Mouse (Mus musculus): ENCODE measurements around the gene Ccdc24. TPM values are rescaled to one million over a fixed set of nuclear protein-coding genes. Genes with fewer than 3 reads are reported as not detected.
A peak's percentile ranks its signal among the peaks of the same experiment; 100 is the strongest.

Ccdc24 gene
- total RNA-seq, 4 experiments from 2014 or later: 0.33 to 0.94 (median 0.67) TPM

- DNase-seq (ENCODE audit: low spot score in 2 of 2): peak; percentile 54 to 88
Observed at GRCm38 (mm10) chr4:117891738-117892161, 19.4 kb upstream of the Ccdc24 start, which contains the start of gene Dph2. Dph2 (minus strand) TSS chr4:117892032.

GRCm38 (mm10) chr4:117890750-117891149 is 18.4 kb upstream of the Ccdc24 start:
- DNase-seq (ENCODE audit: low spot score in 2 of 2): no peak

- no peak for DNase-seq (ENCODE audit: low spot score in 2 of 2)
Observed at GRCm38 (mm10) chr4:117890031-117890430, 17.7 kb upstream of the Ccdc24 start.

GRCm38 (mm10) chr4:117889471-117889870 is 17.1 kb upstream of the Ccdc24 start:
- no peak for DNase-seq (ENCODE audit: low spot score in 2 of 2)

GRCm38 (mm10) chr4:117887920-117888319 is 15.6 kb upstream of the Ccdc24 start:
- no peak for DNase-seq (ENCODE audit: low spot score in 2 of 2)

- DNase-seq (ENCODE audit: low spot score in 2 of 2): peak; percentile 90 to 95
Observed at GRCm38 (mm10) chr4:117887133-117887532, 14.8 kb upstream of the Ccdc24 start, which contains the start of gene Atp6v0b. Atp6v0b (minus strand) TSS chr4:117887333.

- DNase-seq (ENCODE audit: low spot score in 2 of 2): no peak
Observed at GRCm38 (mm10) chr4:117886644-117887043, 14.3 kb upstream of the Ccdc24 start.

GRCm38 (mm10) chr4:117885994-117886393 is 13.6 kb upstream of the Ccdc24 start:
- DNase-seq (ENCODE audit: low spot score in 2 of 2): no peak

GRCm38 (mm10) chr4:117885093-117885492 is 12.7 kb upstream of the Ccdc24 start:
- no peak for DNase-seq (ENCODE audit: low spot score in 2 of 2)

GRCm38 (mm10) chr4:117884146-117884545 is 11.8 kb upstream of the Ccdc24 start:
- no peak for DNase-seq (ENCODE audit: low spot score in 2 of 2)

- DNase-seq (ENCODE audit: low spot score in 2 of 2): peak in 1 of 2 experiments; percentile 53
Observed at GRCm38 (mm10) chr4:117882701-117883691, 10.6 kb upstream of the Ccdc24 start, which contains the start of gene B4galt2. B4galt2 (minus strand) TSS chr4:117883487.

- DNase-seq (ENCODE audit: low spot score in 2 of 2): no peak
Observed at GRCm38 (mm10) chr4:117878703-117879102, 6.3 kb upstream of the Ccdc24 start.

GRCm38 (mm10) chr4:117878301-117878700 is 5.9 kb upstream of the Ccdc24 start:
- DNase-seq (ENCODE audit: low spot score in 2 of 2): no peak

- no peak for DNase-seq (ENCODE audit: low spot score in 2 of 2)
Observed at GRCm38 (mm10) chr4:117873615-117874014, 1.3 kb upstream of the Ccdc24 start.

- DNase-seq (ENCODE audit: low spot score in 2 of 2): no peak
Observed at GRCm38 (mm10) chr4:117871787-117872186, 570 bp downstream of the Ccdc24 start.

GRCm38 (mm10) chr4:117870437-117870836 is 1.9 kb downstream of the Ccdc24 start:
- no peak for DNase-seq (ENCODE audit: low spot score in 2 of 2)

- no peak for DNase-seq (ENCODE audit: low spot score in 2 of 2)
Observed at GRCm38 (mm10) chr4:117869317-117869716, 3.0 kb downstream of the Ccdc24 start.

GRCm38 (mm10) chr4:117867823-117868222 is 4.5 kb downstream of the Ccdc24 start:
- DNase-seq (ENCODE audit: low spot score in 2 of 2): peak in 1 of 2 experiments; percentile 52

GRCm38 (mm10) chr4:117867000-117867399 is 5.4 kb downstream of the Ccdc24 start:
- DNase-seq (ENCODE audit: low spot score in 2 of 2): no peak

- no peak for DNase-seq (ENCODE audit: low spot score in 2 of 2)
Observed at GRCm38 (mm10) chr4:117866083-117866482, 6.3 kb downstream of the Ccdc24 start.

GRCm38 (mm10) chr4:117862823-117863222 is 9.5 kb downstream of the Ccdc24 start:
- peak in 1 of 2 experiments; percentile 78 for DNase-seq (ENCODE audit: low spot score in 2 of 2)

GRCm38 (mm10) chr4:117860570-117860969 is 11.8 kb downstream of the Ccdc24 start:
- DNase-seq (ENCODE audit: low spot score in 2 of 2): no peak
